Mouse (Mus musculus) 416B (cell line): ENCODE measurements around the gene Syce2.
"Not testable (repeated sequence)": the region's sequence is repeated elsewhere in the genome, so short reads cannot be mapped to it uniquely, and the experiment has no call there.

ENCODE experiments used
- DNase-seq: peaks from one replicate; pipeline ENCODE4 v3.0.0; 2011; ENCODE audit warnings: low read depth

Syce2 gene

DNA sequence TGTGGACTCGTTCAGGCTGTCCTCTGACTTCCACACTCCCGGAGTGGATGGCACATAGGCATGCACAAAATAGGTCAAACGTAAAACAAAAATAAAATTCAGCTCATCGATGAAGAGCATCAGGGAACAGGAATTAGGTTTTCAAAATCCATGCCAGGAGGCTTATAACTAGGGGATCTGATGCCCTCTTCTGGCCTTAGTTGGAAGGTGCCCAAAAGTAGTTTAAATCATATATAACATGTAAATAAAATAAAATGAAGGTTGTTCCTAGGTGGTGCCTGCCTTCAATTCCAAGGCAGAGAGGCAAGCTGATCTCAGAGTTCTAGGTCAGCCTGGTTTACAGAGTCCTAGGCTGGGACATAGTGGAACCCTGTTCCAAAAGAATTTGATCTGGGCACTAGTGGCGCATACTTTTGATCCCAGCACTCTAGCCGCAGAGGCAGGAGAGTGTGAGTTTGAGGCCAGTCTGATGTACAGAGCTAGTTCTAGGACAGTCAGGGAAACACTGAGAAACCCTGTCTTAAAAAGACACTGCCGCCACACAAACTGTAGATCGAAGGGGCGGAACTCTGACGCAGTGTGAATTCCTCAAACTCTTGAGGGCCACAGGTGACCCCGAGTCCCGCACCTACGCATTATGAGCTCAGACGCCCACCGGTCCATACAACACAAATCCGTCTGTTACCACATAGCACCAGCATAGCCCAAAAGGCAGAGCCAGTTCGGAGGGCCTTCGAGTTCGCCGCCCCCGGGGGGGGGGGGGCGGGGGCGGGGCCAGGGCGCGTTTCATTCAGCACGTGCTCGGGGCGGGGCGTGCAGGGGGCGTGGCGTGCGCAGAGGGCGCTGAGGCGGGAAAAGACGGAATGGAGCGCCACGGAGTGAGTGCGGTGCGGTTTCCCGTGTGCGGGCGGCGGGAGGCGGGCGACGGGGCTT lies at the start of gene Syce2:
Gene Syce2 (plus strand): TSS at position 736 of the 933 bp plus-strand sequence.
- DNase-seq, result peak; percentile 90

DNA sequence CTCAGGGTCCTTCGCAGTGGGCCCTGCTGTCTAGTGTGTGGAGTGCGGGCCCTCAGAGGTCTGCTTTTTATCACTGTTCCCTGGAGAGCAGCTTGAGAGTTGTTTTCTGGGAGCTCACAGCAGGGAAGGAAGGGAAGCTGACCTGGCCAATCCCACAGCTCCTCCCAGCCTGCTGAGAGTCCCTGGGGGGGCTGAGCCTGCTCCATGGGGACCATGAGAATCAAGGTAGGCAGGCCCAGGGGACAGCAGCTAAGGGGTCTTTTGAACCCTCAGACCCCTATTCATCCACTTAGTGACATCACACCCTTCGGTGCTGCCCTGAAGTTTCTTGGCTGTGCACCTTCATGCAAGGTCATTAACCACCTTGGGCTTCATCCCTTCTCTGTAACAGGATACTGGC lies 49.2 kb upstream of the Syce2 start, which contains the start of gene Dand5:
Gene Dand5 (minus strand): TSS at position 101 of the 400 bp plus-strand sequence.
- no peak for DNase-seq

DNA sequence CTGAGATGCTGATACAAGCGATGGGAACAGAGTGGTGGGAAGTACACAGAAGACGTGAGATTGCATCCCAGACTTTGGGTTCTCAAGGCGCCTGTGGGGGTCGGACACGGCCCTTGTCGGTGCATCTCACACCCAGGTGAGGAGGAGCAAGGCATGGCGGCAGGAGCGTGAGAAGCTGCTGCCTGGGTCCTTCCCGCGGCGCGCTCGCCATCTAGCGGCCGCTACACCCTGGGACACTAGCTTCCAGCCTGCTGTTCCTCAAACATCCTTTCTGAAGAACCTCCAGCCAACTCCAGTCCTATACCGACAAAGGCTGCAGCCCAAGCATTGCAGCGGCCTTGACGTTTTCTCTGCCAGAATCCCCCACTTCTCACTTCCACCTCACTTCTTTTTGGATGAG lies 48.3 kb upstream of the Syce2 start:
- peak; percentile 84 for DNase-seq

DNA sequence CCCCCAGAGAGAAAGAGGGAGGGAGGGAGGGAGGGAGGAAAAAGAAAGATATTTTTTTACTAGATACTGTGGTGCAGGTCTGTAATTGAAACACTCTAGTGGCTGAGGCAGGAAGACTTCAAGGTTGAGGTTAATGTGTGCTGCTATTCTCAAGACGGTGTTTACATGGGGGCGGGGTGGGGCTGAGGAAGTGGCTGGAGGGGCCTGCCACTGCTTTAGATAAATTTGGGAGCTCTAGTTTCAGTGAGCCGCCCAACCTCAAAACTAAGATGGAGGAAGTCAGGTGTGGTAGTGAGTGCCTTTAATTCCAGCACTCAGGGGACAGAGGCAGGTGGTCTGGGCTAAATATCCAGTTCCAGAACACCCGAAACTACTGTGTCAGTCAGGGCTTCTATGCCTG lies 46.3 kb upstream of the Syce2 start:
- DNase-seq, result peak; percentile 94

DNA sequence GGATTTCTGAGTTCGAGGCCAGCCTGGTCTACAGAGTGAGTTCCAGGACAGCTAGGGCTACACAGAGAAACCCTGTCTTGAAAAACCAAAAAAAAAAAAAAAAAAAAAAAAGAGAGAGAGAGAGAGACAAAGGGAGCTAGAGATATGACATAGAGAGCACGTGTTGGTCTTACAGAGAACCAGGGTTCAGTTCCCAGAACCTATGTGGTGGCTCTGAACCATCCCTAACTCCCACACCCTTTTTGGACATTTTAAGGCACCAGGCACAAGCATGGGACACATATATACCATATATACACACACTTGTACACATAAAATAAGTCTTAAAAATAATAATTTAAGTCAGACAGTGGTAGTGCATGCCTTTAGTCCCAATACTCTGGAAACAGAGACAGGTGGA lies 45.4 kb upstream of the Syce2 start:
- not testable (repeated sequence) for DNase-seq

DNA sequence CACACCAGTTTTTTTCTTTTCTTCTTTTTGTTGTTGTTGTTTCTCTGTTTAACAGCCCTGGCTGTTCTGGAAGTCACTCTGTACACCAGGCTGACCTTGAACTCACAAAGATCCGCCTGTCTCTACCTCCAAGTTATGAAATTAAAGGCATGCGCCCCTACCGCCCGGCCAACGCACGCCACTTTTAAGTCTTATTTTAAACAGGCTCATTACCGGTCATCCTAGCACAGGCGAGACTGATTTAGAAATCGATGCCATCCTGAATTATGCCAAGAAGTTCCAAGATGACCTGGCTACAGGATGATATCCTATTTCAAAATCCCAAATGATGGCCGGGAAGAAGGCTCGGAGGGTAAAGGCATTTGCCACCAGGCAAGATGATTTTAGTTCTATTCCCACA lies 40.4 kb upstream of the Syce2 start, which contains the start of gene Gadd45gip1:
Gene Gadd45gip1 (plus strand): TSS at position 33 of the 400 bp plus-strand sequence.
- DNase-seq, result peak; percentile 93

DNA sequence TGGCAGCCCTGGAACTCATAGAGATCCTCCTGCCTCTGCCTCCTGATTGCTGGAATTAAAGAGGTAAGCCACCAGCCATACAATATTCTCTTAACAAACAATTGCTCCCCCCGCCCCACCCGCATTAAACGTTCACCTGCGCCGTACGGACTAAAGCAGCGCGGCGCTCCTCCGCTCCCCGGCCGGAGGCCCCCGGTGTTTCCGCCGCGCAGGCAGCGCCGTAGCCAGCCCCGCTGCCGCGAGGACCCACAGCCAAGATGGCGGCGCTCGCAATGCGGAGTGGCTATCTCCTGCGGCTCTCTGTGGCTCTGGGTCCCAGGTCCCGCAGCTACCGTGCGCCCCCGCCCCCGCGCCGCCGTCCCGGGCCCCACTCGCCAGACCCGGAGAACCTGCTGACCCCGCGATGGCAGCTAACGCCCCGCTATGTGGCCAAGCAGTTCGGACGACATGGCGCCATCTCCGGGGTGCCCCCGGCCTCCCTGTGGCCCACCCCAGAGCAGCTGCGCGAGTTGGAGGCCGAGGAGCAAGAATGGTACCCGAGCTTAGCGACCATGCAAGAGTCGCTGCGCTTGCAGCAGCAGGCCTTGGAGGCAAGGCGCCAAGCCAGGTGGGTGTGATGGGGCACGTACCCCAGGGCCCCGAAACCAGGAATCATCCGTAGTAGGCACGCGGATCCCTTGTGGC lies 39.7 kb upstream of the Syce2 start:
- peak; percentile 78 for DNase-seq

DNA sequence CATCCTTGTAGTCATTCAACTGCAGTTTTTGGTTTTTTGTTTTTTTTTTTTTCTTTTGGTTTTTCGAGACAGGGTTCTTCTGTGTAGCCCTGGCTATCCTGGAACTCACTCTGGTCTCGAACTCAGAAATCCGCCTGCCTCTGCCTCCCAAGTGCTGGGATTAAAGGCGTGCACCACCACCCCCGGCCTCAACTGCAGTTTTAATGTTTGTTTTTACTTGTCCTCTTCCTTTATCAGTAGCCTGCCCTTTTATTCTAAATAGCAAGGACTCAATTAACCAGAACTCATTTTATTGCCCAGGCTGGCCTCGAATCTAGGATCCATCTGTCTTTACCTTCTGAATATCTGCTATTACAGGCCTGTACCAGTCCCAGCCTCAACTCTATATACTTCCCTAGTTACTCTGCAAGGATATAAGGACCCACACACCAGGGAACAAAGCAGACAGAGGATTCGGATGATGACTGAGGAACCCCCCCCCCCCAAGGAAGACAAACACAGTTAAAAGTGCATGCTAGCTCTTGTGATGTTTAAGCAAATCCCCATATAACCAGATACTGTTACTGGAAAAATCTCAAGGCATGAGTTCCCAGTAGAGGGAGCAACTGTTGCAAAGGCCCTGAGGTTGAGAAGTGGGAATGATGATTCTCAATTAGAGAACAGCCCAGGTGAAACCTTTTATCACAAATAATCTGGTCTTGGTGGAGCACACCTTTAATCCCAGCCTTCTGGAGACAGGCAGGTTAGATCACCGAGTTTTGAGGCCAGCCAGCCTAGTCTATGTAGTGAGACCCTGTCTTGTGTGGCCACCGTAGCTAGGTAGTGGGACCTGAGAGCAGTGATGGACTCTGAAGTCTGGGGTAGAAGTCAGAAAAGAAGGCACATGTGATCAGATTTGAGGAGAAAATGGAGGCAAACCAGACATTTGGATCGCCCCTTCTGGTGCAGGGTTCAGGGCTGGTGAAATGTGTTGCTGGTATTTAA lies 38.9 kb upstream of the Syce2 start:
- DNase-seq, result peak; percentile 53

DNA sequence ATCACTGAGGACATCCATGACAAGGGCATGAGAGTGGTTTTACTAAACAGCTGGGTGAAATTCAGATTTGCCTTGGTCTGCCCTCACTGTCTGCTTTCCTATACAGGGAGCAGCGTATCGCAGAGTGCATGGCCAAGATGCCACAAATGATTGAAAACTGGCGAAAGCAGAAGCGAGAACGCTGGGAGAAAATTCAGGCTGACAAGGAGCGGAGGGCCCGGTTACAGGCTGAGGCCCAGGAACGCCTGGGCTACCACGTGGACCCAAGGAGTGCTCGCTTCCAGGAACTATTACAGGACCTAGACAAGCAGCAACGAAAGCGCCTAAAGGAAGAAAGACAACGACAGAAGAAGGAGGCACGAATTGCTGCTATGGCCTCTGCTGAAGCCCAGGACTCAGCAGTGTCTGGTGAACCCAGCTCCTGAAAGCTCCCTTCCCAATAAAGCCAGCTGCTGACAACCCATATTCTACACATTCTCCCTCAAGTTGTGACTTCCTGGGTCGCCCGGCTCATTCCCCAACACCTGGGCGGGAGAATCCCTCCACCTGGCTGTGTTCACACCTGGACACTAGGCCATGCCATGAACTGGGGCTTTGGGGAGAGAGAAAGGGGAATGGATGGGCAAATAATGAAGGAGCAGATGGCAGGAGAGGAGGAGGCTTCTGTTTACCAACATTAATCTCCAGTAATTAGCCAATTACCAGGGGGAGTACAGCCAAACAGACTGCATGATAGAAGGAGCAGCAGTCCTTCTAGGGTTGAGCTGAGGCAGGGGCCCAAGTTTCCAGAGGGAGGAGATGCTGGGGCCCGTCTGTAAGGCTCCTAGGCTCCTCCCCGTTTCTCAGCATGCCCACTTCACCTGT lies 37.7 kb upstream of the Syce2 start:
- DNase-seq, result no peak

DNA sequence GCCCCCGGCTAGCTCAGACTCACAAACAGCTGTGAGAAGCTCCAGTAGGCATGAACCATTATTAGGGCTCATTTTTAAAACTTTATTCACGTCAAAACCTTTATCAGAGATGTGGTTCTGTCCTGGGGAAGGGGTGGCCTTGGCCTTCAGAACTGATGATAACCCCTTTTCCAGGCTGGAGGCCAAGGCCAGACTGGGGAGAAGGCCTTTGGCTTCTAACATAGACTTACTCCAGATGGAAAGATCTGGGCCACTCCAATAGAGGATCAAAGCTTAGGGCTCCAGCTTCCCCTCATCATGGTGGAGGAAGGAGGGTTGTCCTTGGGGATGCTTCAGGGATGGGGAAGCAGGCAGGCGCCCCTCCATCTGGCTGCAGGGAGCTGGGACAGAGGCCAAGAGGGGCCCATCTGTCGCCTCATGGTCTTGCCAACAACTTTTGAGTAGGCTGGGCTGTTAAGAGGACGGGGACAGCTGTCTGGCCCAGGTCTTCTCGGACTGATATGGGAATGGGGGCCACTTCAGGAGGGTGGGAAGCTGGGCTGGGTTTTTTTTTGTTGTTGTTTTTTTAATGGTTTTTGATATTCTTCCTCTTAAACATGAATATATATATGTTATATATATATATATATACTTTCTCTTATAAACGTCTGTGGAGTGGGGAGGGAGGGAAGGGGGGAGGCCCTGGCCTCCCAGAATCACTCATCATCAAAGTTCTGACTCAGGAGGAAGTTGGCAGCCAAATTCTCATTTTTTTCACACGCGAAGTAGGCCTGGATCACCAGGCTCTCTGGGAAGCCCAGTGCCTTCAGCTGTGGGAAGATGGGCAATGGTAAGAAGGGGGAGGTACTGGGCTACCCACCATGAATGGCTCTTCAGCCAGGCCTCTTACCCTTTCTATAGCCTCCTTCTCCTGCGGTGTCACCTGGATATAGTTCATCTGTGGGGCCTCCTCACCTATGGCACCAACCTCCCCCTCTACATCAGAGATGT lies 36.8 kb upstream of the Syce2 start:
- no peak for DNase-seq

DNA sequence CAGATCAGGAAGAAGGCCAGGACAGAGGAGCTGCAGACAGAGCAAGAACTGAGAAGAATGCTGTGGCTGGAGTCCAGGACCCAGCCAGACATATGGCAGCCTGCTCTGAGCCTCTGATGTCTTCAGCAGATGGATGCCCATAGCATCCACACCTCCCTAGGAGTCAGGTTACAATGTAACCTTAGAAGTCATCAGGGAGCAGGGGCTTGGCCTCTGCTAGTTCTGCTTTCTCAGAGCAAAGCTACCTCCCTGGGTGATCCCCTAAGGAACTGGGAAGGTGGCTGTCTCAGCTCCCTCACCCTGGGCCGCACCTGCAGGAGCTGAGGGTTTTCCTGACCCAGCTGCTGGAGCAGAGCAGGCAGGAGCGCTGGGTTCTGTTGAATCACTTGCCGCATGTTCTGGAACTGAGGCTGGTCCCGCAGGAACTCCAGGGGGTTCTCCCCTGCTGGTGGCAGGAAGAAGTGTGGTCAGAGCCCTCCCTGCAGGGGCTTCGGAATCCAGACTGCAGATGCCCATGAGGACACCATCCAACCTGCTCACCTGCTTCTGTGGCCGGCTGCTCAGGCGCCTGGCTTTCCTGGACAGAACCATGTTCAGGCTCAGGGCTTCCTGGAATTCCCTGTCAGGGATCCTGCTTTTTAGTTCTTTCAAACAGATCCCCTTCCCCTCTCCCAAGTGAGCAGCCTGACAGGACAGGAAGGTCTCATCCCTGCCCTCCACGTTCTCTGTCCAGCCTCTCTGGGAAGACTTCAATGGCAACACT lies 34.6 kb upstream of the Syce2 start:
- peak; percentile 59 for DNase-seq

DNA sequence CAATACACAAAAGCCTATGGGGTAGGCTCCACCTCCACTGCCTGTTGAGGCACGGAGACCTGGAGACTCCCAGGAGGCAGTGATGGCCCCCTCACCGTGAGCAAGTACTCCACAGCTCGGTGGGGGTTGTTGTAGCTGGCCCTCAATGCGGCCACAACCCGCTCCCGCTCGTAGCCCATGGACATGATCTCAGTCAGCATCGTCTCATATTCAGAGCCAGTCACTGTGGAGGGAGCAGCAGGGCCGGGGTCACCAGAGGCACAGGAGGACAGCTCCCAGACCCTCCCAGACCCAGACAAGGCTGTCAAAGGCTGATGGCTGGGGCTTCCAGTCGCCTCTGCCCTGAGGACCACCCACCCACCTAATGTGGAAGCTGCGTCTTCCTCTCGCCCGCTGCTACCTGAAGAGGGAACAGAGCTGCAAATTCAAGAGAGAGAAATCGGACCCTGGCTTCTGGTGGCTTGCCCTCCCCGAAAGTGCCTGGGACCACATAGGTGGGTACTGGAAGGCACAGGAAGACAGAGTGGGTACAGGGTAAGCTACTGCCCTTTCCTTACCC lies 33.9 kb upstream of the Syce2 start:
- DNase-seq, result no peak

DNA sequence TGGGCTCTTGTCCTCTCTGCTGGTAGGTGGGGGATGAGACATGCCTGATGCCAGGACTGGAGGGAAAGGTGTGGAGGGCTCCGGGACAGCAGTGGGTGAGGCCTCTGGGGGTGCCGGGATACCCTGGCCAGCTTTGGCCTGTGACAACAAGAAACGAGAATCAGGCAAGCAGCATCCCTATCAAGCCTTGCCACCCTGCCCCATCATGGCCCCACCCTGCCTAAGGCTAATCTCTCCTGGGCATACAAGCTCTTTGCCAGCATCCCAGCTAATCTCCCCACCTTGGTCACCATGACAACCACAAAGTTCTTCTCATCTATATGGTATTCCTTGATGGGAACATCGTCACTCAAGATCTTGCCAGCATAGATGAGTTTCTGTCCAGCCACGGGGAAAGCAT lies 33.4 kb upstream of the Syce2 start:
- DNase-seq, result no peak

DNA sequence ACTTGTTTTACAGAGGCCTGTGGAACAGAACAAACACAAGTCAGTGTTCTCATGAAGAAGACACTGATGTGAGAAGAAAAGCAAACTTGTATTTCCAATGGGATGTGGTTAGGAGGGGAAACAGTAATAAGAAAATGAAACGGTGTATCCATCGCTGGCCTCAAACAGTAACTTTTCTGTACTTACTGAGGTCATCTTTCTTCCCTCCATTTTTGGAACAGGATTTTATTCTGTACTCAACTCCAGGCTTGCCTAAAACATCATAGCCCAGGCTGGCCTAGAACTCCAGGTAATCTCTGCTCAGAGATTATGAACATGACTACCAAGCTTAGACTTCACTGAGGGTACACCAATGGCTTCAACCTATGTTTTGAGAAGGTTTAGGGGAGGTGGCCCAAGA lies 32.5 kb upstream of the Syce2 start:
- DNase-seq, result no peak

DNA sequence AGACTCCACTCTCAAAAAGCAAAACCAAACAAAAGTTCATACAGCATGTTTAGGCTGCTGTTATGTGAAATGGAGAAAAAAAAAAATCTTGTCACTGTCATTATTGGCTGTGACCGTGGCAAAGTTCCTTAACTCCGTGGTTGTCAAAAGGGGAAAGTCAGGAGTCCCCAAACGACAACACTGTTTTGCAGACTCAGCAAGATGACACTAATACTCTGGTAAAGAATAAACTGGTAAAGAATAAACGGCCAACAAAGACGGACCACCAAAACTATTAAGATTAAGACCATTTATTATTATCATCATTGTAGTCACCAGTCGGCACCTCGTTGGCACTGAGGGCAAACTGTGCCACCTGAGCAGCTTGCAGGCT lies 32.0 kb upstream of the Syce2 start:
- no peak for DNase-seq

DNA sequence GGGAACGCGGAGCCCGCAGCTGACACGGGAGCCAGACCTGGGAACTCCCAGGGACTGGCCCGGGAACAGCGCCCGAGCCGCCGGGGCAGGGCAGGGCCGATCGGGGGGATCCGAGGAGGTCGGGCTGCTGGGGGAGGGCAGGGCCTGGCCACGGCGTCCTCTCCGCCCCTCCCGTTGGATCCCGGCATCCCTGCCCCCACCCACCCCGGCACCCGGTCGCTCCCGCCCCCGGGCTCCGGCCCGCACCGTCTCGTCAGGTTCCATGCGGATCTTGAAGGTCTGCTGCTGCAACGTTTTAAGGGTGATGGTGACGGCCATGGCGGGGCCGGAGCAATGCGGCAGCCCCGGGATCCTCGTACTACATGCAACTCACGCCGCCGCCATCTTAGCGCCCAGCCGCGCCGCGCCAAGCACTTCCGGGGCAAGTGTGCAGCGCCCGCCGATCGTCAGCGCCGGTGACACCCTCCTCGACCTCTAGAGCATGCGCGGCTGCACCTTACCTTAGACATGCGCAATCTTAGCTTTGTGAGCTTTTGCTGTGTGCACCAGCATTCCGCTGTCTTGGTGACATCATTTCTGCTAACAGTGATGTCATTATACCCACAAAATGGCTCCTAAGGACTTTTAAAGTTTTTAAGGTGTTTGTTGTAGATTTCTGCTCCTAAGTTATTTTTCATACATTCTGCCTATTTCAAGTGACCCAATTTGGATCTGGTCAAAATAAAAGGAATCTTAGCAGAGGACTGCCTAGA lies 31.5 kb upstream of the Syce2 start, which contains the start of gene Rad23a:
Gene Rad23a (minus strand): TSS at position 418 of the 752 bp plus-strand sequence.
- DNase-seq, result peak; percentile 98

DNA sequence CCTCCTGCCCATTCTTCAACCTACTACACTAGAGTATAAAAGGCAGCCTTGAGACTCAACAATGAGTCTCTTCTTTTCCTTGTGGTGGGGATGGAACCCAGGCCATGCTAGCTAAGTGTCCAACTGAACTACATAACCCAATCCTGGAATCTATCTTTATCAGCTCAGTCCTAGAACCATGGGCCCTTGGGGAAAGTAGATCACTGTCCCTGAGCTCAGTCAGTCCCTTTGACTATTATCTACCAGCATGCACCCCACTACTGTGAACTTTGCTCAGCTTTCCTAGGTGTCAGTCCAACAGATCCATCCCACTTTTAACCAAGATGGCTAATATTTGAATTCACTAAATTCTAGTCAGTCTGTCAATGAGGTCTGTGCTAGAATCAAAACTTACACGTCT lies 30.4 kb upstream of the Syce2 start:
- no peak for DNase-seq
